Comparison of ENCODE assay signal across 15 mouse cellular contexts in the genomic region with DNA sequence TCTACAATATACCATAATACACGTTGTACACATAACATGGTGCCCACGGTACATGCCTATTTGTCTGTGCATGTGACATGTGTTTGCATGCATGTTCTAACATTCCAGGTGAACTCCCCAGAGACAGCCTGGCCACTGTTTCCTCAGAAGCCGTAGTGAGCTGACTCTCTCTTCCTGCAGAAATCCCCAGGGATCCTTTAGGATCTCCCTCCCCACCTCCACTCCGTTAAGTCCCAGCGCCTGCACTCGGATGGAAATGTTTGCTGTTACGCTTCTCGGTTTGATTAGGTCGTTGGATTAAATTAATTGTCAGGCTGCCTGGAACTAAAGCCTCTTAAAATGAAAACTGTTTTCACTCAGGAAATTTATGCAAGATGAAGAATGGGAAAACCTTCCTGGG. TPM values are rescaled to one million over a fixed set of nuclear protein-coding genes. Genes with fewer than 3 reads are reported as not detected.
DNase-seq lines count a peak whose midpoint lies in the region; ATAC-seq and TF ChIP-seq lines count a peak whose summit lies in the region.
"Had no signal": no experiment of that assay in that cellular context is flagged by ENCODE, and none has a peak within 500 bp of the region (broad histone marks: within the 10 kb centered on the region; RNA-seq: fewer than 3 reads in every experiment).

No protein-coding gene starts in this region.

- no peak for TF ChIP-seq CTCF in left cerebral cortex, adult 2 months (IDR thresholded peaks at IDR 0.05)

- H3K4me2 ChIP-seq in forebrain, embryonic 12.5 days = no peak overlapping the region
- no peak overlapping the region for H3K4me2 ChIP-seq in forebrain, embryonic 11.5 days (ENCODE audit: low read depth, low read length, severe bottlenecking)
- 0 out of 2 replicates have a peak overlapping the region, but pooled peaks have one; percentile 2 for H3K4me2 ChIP-seq in limb, embryonic 12.5 days
- no peak overlapping the region for H3K4me2 ChIP-seq in midbrain, embryonic 12.5 days (replicated peaks)
- H3K4me2 ChIP-seq in neural tube, embryonic 15.5 days = no peak overlapping the region
- H3K4me2 ChIP-seq: heart, embryonic 15.5 days; liver, embryonic 13.5 days had no signal

- H3K36me3 ChIP-seq in forebrain, embryonic 12.5 days (replicated peaks) = no peaks in the 10 kb centered on the region; the same call in 1 of the 2 replicates
- no peaks in the 10 kb centered on the region; the same call in 1 of the 2 replicates for H3K36me3 ChIP-seq in forebrain, embryonic 11.5 days (ENCODE audit: control insufficient read depth, insufficient read depth, low read length)
- no peaks in the 10 kb centered on the region for H3K36me3 ChIP-seq in limb, embryonic 12.5 days
- no peaks in the 10 kb centered on the region for H3K36me3 ChIP-seq in limb, embryonic 10.5 days
- H3K36me3 ChIP-seq in midbrain, embryonic 12.5 days = no peaks in the 10 kb centered on the region
- no peaks in the 10 kb centered on the region for H3K36me3 ChIP-seq in neural tube, embryonic 15.5 days
- H3K36me3 ChIP-seq: heart, embryonic 15.5 days; liver, embryonic 13.5 days had no signal

- intact Hi-C loops in left cerebral cortex, adult 2 months (cut with DNase I) = no loop called here

- H3K9ac ChIP-seq in forebrain, embryonic 12.5 days = no peak overlapping the region
- no peak overlapping the region for H3K9ac ChIP-seq in forebrain, embryonic 11.5 days (ENCODE audit: low read length)
- H3K9ac ChIP-seq in limb, embryonic 12.5 days (replicated peaks) = no peak overlapping the region
- no peak overlapping the region for H3K9ac ChIP-seq in midbrain, embryonic 12.5 days (replicated peaks)
- H3K9ac ChIP-seq in neural tube, embryonic 15.5 days (replicated peaks) = no peak overlapping the region; the same call in 1 of the 2 replicates
- H3K9ac ChIP-seq: heart, embryonic 15.5 days; liver, embryonic 13.5 days had no signal

- no peak for ATAC-seq in forebrain, embryonic 12.5 days (ENCODE audit: low FRiP score)
- ATAC-seq in forebrain, embryonic 11.5 days (replicated peaks; ENCODE audit: low FRiP score) = no peak
- no peak for ATAC-seq in limb, embryonic 12.5 days (ENCODE audit: insufficient number of reproducible peaks, insufficient read depth, low FRiP score, low TSS enrichment, low read depth)
- no peak for ATAC-seq in midbrain, embryonic 12.5 days (ENCODE audit: low FRiP score, low read depth)
- ATAC-seq in neural tube, embryonic 15.5 days (ENCODE audit: low FRiP score) = peak; percentile 17; the same call in 1 of the 2 replicates

- H3K4me3 ChIP-seq in forebrain, embryonic 12.5 days (replicated peaks) = no peak overlapping the region
- no peak overlapping the region for H3K4me3 ChIP-seq in forebrain, embryonic 11.5 days (ENCODE audit: low read depth, low read length)
- no peak overlapping the region for H3K4me3 ChIP-seq in limb, embryonic 12.5 days (replicated peaks)
- no peak overlapping the region for H3K4me3 ChIP-seq in limb, embryonic 10.5 days
- H3K4me3 ChIP-seq in midbrain, embryonic 12.5 days = no peak overlapping the region
- no peak overlapping the region for H3K4me3 ChIP-seq in neural tube, embryonic 15.5 days (replicated peaks)
- H3K4me3 ChIP-seq in left cerebral cortex, adult 2 months = no peak overlapping the region
- H3K4me3 ChIP-seq: embryonic facial prominence, embryonic 10.5 days; erythroblast, embryonic 14.5 days; heart, embryonic 15.5 days; liver, embryonic 13.5 days had no signal

- DNase-seq in forebrain, embryonic 11.5 days (ENCODE audit: low spot score) = no peak
- DNase-seq in limb, embryonic 10.5 days (ENCODE audit: low spot score) = no peak
- DNase-seq in left cerebral cortex, adult 2 months (ENCODE audit: extremely low spot score in 1 of 2, low spot score in 2 of 2) = no peak
- DNase-seq in urinary bladder, adult 2 months (ENCODE audit: low spot score) = no peak
- DNase-seq: cerebellum, postnatal 14 days; kidney, postnatal 10 days; liver, embryonic 13.5 days had no signal

- no peaks in the 10 kb centered on the region for H3K9me3 ChIP-seq in forebrain, embryonic 12.5 days
- H3K9me3 ChIP-seq in forebrain, embryonic 11.5 days (ENCODE audit: control insufficient read depth, low read length) = no peaks in the 10 kb centered on the region
- H3K9me3 ChIP-seq in limb, embryonic 12.5 days = no peaks in the 10 kb centered on the region
- no peaks in the 10 kb centered on the region for H3K9me3 ChIP-seq in limb, embryonic 10.5 days (replicated peaks)
- H3K9me3 ChIP-seq in midbrain, embryonic 12.5 days = no peaks in the 10 kb centered on the region
- H3K9me3 ChIP-seq in neural tube, embryonic 15.5 days (replicated peaks) = no peaks in the 10 kb centered on the region
- H3K9me3 ChIP-seq: embryonic facial prominence, embryonic 10.5 days; heart, embryonic 15.5 days; liver, embryonic 13.5 days had no signal

- WGBS in forebrain, embryonic 12.5 days = 45% methylated on average over 9 of the region's 9 CpGs
- WGBS in forebrain, embryonic 11.5 days = 57% methylated on average over 9 of the region's 9 CpGs
- WGBS in limb, embryonic 12.5 days = 49% methylated on average over 9 of the region's 9 CpGs
- WGBS in limb, embryonic 10.5 days = 76% methylated on average over 9 of the region's 9 CpGs
- 36% methylated on average over 9 of the region's 9 CpGs for WGBS in midbrain, embryonic 12.5 days
- WGBS in neural tube, embryonic 15.5 days = 32% methylated on average over 9 of the region's 9 CpGs

- peak overlapping the region; percentile 56 for H3K27ac ChIP-seq in forebrain, embryonic 12.5 days
- no peak overlapping the region for H3K27ac ChIP-seq in forebrain, embryonic 11.5 days (ENCODE audit: low read depth, low read length)
- no peak overlapping the region for H3K27ac ChIP-seq in limb, embryonic 12.5 days
- H3K27ac ChIP-seq in limb, embryonic 10.5 days = no peak overlapping the region
- peak overlapping the region; percentile 65 for H3K27ac ChIP-seq in midbrain, embryonic 12.5 days (replicated peaks)
- peak overlapping the region; percentile 79 for H3K27ac ChIP-seq in neural tube, embryonic 15.5 days (replicated peaks)
- no peak overlapping the region for H3K27ac ChIP-seq in left cerebral cortex, adult 2 months
- H3K27ac ChIP-seq: embryonic facial prominence, embryonic 10.5 days; heart, embryonic 15.5 days; liver, embryonic 13.5 days had no signal

- no peaks in the 10 kb centered on the region for H3K27me3 ChIP-seq in forebrain, embryonic 12.5 days
- H3K27me3 ChIP-seq in forebrain, embryonic 11.5 days (ENCODE audit: control insufficient read depth, insufficient read depth, low read length) = no peaks in the 10 kb centered on the region
- H3K27me3 ChIP-seq in limb, embryonic 12.5 days = no peaks in the 10 kb centered on the region
- H3K27me3 ChIP-seq in limb, embryonic 10.5 days (ENCODE audit: low read depth, poor library complexity, severe bottlenecking) = no peaks in the 10 kb centered on the region
- no peaks in the 10 kb centered on the region; the same call in 1 of the 2 replicates for H3K27me3 ChIP-seq in midbrain, embryonic 12.5 days
- no peaks in the 10 kb centered on the region for H3K27me3 ChIP-seq in neural tube, embryonic 15.5 days (replicated peaks)
- H3K27me3 ChIP-seq: CH12.LX; heart, embryonic 15.5 days; liver, embryonic 13.5 days had no signal

- H3K4me1 ChIP-seq in forebrain, embryonic 12.5 days = peaks cover 51% of the 10 kb centered on the region
- 0 out of 2 replicates have a peak, but pooled peaks cover 2% of the 10 kb centered on the region for H3K4me1 ChIP-seq in forebrain, embryonic 11.5 days (replicated peaks; ENCODE audit: control insufficient read depth, insufficient read depth, low read length)
- H3K4me1 ChIP-seq in limb, embryonic 12.5 days (replicated peaks) = peaks cover 47% of the 10 kb centered on the region
- H3K4me1 ChIP-seq in limb, embryonic 10.5 days = peaks cover 57% of the 10 kb centered on the region
- H3K4me1 ChIP-seq in midbrain, embryonic 12.5 days = peaks cover 52% of the 10 kb centered on the region
- H3K4me1 ChIP-seq in neural tube, embryonic 15.5 days = peaks cover 70% of the 10 kb centered on the region

RNA-seq across cellular contexts. Expression of gene Galnt2, which starts 31.9 kb away (rescaled TPM):
- 62.5 and 71.8 TPM in 2 replicates for polyA plus RNA-seq in forebrain, embryonic 12.5 days (2016; fragmentation: Nextera tagmentation; extraction: Ambion mirVana)
- polyA plus RNA-seq in forebrain, embryonic 11.5 days (2014; fragmentation: Nextera tagmentation; extraction: Ambion mirVana) = 81.6 and 83.7 TPM in 2 replicates
- 56.7 and 64.3 TPM in 2 replicates for polyA plus RNA-seq in limb, embryonic 12.5 days (2016; fragmentation: Nextera tagmentation; extraction: Ambion mirVana)
- 35.0 and 43.7 TPM in 2 replicates for polyA plus RNA-seq in limb, embryonic 10.5 days (2016; fragmentation: Nextera tagmentation; extraction: Ambion mirVana)
- polyA plus RNA-seq in midbrain, embryonic 12.5 days (2016; fragmentation: Nextera tagmentation; extraction: Ambion mirVana) = 80.7 and 86.2 TPM in 2 replicates
- 59.7 and 62.7 TPM in 2 replicates for polyA plus RNA-seq in neural tube, embryonic 15.5 days (2015; fragmentation: Nextera tagmentation; extraction: Ambion mirVana)
- total RNA-seq in left cerebral cortex, adult 2 months (2021) = 10 to 100 TPM; 53.0 to 58.8 TPM
- polyA plus RNA-seq in urinary bladder, adult 2 months (2012; rRNA removed) = 57.3 and 74.4 TPM in 2 replicates

Comparison
In these comparisons a context has a peak if more than half of its experiments do, and no peak if none do; other contexts are left out.
1. H3K27ac ChIP-seq: peak in forebrain, embryonic 12.5 days (single experiment), midbrain, embryonic 12.5 days (single experiment) and neural tube, embryonic 15.5 days (single experiment); none in forebrain, embryonic 11.5 days (single experiment), limb, embryonic 12.5 days (single experiment), limb, embryonic 10.5 days (single experiment) and left cerebral cortex, adult 2 months (single experiment).